In the genomic region with DNA sequence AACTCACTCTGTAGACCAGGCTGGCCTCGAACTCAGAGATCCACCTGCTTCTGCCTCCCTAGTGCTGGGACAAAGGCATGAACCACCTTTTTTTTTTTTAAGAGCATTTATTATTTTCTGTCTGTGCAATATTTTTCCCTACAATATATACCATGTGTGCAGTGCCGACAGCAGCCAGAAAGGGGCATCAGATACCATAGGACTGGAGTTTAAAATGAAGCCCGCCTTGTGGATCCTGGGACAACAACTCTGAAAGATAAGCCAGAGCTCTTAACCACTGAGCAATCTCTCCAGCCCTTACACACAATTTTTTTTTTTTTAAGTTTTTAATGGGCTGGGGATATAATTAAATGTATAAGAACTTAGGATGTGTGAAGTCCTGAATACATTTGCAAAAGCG, we compare ENCODE assay signal across 1 mouse cellular context.
TF ChIP-seq lines count a peak whose summit lies in the region.

No protein-coding gene starts in this region.

TF ChIP-seq in CH12.LX, 34 proteins besides CTCF, POLR2A, EP300 and RAD21:
- no peak for TF ChIP-seq RCOR1 (conservative IDR thresholded peaks at IDR 0.05; ENCODE audit: low read depth, low read length)
- peak; percentile 76 for TF ChIP-seq SMC3 (IDR thresholded peaks at IDR 0.05; ENCODE audit: low read depth, low read length)
- peak; percentile 39 for TF ChIP-seq ZC3H11A (IDR thresholded peaks at IDR 0.05; ENCODE audit: low read depth, low read length)
- no peak for TF ChIP-seq PAX5 (IDR thresholded peaks at IDR 0.05; ENCODE audit: low read length)
- 0 out of 2 replicates have a peak, but pooled peaks have one; percentile 49 for TF ChIP-seq TBP (conservative IDR thresholded peaks at IDR 0.05; ENCODE audit: low read depth, low read length)
- no peak for TF ChIP-seq SIN3A (IDR thresholded peaks at IDR 0.05; ENCODE audit: low read length)
- TF ChIP-seq ZNF384 (IDR thresholded peaks at IDR 0.05; ENCODE audit: low read depth, low read length) = peak; percentile 63
TF ChIP-seq in CH12.LX: peak in this region for 4.
